Mouse (Mus musculus): ENCODE measurements around the gene Lancl1. TPM values are rescaled to one million over a fixed set of nuclear protein-coding genes. Genes with fewer than 3 reads are reported as not detected.

Lancl1 gene
- total RNA-seq, 1 experiment, result 41.2 TPM

DNA sequence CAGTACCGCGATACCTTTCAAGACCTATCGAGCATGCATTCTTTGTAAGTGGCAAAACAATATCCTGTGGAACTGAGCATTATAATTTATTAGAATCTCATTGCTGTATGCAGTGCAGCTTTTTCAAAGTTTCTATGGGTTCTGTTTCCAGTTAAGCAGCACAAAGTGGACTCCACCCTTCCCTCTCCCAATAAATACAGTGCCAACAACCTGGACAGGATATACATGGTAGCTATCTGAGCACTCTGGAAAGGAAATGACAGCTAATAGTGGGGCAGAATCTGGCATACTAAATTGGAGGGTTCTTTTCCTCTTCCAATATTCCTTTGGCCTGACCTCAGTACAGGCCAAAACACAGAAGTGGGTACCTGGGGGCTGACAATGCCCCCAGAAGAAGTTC, 28.2 kb downstream of the Lancl1 start:
- in situ Hi-C loops (cut with MboI; ENCODE audit: low sequenced_read_pairs in 2 of 2, unreplicated experiment in 2 of 2), result no loop called here
- H3K27ac ChIP-seq (ENCODE audit: insufficient read depth, low read depth, low read length, poor library complexity, severe bottlenecking), result no peak overlapping the region

DNA sequence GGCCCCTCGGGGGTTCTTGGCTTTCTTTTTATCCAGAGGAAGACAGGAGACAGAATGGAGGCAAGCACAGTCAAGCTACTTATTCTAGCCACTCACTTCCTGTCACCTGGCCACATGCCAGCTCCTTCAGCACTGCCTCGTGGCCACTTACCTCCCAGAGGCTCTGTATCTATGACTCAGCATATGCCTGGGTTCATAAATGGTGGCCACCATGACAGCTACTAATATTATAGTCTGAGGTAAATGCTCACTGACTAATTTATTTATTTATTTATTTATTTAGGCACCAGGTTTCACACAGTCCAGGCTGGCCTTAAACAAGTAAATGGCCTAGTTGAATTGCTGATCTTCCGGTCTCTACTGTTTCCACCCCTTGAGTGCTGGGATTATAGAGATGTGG, 35.0 kb downstream of the Lancl1 start:
- Histone ChIP-seq H3K9ac (ENCODE audit: insufficient read depth, low read depth, low read length, poor library complexity, severe bottlenecking) (no peak overlapping the region), H3K27ac (ENCODE audit: insufficient read depth, low read depth, low read length, poor library complexity, severe bottlenecking) (no peak overlapping the region), H3K4me3 (ENCODE audit: insufficient read depth in 1 of 2, low read depth in 1 of 2, low read length in 2 of 2, poor library complexity in 1 of 2, severe bottlenecking in 1 of 2) (no peak overlapping the region), H3K4me1 (ENCODE audit: control insufficient read depth in 2 of 2, insufficient read depth in 2 of 2, low read length in 2 of 2, poor library complexity in 1 of 2) (peaks cover 0 to 3% of the 10 kb centered on the region in 2 experiments; a peak in 1 of 4 replicates), H3K36me3 (ENCODE audit: control insufficient read depth, insufficient read depth, low read length, poor library complexity, severe bottlenecking) (peaks cover 7% of the 10 kb centered on the region), H3K9me3 (ENCODE audit: control insufficient read depth, insufficient read depth, low read depth, low read length) (no peaks in the 10 kb centered on the region)
- in situ Hi-C loops (cut with MboI; ENCODE audit: low sequenced_read_pairs in 2 of 2, unreplicated experiment in 2 of 2), result no loop called here
- DNase-seq (ENCODE audit: low read depth, low spot score), result no peak
- no peak for TF ChIP-seq ZC3H11A (IDR thresholded peaks at IDR 0.05; ENCODE audit: borderline replicate concordance, low read depth, low read length)

More for the DNA sequence above, 28.2 kb downstream of the Lancl1 start:
- H3K9me3 ChIP-seq (ENCODE audit: control insufficient read depth, insufficient read depth, low read depth, low read length), result no peaks in the 10 kb centered on the region
- no peak for DNase-seq (ENCODE audit: low read depth, low spot score)
- no peaks in the 10 kb centered on the region for H3K4me1 ChIP-seq (ENCODE audit: control insufficient read depth in 2 of 2, insufficient read depth in 2 of 2, low read length in 2 of 2, poor library complexity in 1 of 2)
- TF ChIP-seq HCFC1 (IDR thresholded peaks at IDR 0.05; ENCODE audit: borderline replicate concordance, insufficient read depth, low read length), result no peak
- no peak for TF ChIP-seq CHD2 (IDR thresholded peaks at IDR 0.05; ENCODE audit: low read depth, low read length)
- TF ChIP-seq MAFK (IDR thresholded peaks at IDR 0.05; ENCODE audit: insufficient read depth, low read depth, low read length), result no peak
- no peak for TF ChIP-seq ZC3H11A (IDR thresholded peaks at IDR 0.05; ENCODE audit: borderline replicate concordance, low read depth, low read length)
- TF ChIP-seq ZNF384 (IDR thresholded peaks at IDR 0.05; ENCODE audit: low read depth, low read length), result no peak
- no peak overlapping the region for H3K4me3 ChIP-seq (ENCODE audit: insufficient read depth in 1 of 2, low read depth in 1 of 2, low read length in 2 of 2, poor library complexity in 1 of 2, severe bottlenecking in 1 of 2)
- H3K36me3 ChIP-seq (ENCODE audit: control insufficient read depth, insufficient read depth, low read length, poor library complexity, severe bottlenecking), result peaks cover 4% of the 10 kb centered on the region; the same call in 1 of the 2 replicates
- H3K9ac ChIP-seq (ENCODE audit: insufficient read depth, low read depth, low read length, poor library complexity, severe bottlenecking), result no peak overlapping the region

- no peaks in the 10 kb centered on the region for H3K9me3 ChIP-seq (ENCODE audit: control insufficient read depth, insufficient read depth, low read depth, low read length)
- no peak for DNase-seq (ENCODE audit: low read depth, low spot score)
- H3K36me3 ChIP-seq (ENCODE audit: control insufficient read depth, insufficient read depth, low read length, poor library complexity, severe bottlenecking), result peaks cover 6% of the 10 kb centered on the region
- no peak overlapping the region for H3K4me3 ChIP-seq (ENCODE audit: insufficient read depth in 1 of 2, low read depth in 1 of 2, low read length in 2 of 2, poor library complexity in 1 of 2, severe bottlenecking in 1 of 2)
- in situ Hi-C loops (cut with MboI; ENCODE audit: low sequenced_read_pairs in 2 of 2, unreplicated experiment in 2 of 2), result no loop called here
- TF ChIP-seq ZNF384 (IDR thresholded peaks at IDR 0.05; ENCODE audit: low read depth, low read length), result no peak
- no peak for TF ChIP-seq HCFC1 (IDR thresholded peaks at IDR 0.05; ENCODE audit: borderline replicate concordance, insufficient read depth, low read length)
- no peak for TF ChIP-seq ZC3H11A (IDR thresholded peaks at IDR 0.05; ENCODE audit: borderline replicate concordance, low read depth, low read length)
- no peak for TF ChIP-seq CHD2 (IDR thresholded peaks at IDR 0.05; ENCODE audit: low read depth, low read length)
- TF ChIP-seq MAFK (IDR thresholded peaks at IDR 0.05; ENCODE audit: insufficient read depth, low read depth, low read length), result 0 out of 2 replicates have a peak, but pooled peaks have one; percentile 4
- peaks cover 0 to 3% of the 10 kb centered on the region in 2 experiments; a peak in 1 of 4 replicates for H3K4me1 ChIP-seq (ENCODE audit: control insufficient read depth in 2 of 2, insufficient read depth in 2 of 2, low read length in 2 of 2, poor library complexity in 1 of 2)
- no peak overlapping the region for H3K9ac ChIP-seq (ENCODE audit: insufficient read depth, low read depth, low read length, poor library complexity, severe bottlenecking)
- no peak overlapping the region for H3K27ac ChIP-seq (ENCODE audit: insufficient read depth, low read depth, low read length, poor library complexity, severe bottlenecking)
Measured at GRCm38 (mm10) chr1:67002226-67002625, 36.4 kb downstream of the Lancl1 start.

DNA sequence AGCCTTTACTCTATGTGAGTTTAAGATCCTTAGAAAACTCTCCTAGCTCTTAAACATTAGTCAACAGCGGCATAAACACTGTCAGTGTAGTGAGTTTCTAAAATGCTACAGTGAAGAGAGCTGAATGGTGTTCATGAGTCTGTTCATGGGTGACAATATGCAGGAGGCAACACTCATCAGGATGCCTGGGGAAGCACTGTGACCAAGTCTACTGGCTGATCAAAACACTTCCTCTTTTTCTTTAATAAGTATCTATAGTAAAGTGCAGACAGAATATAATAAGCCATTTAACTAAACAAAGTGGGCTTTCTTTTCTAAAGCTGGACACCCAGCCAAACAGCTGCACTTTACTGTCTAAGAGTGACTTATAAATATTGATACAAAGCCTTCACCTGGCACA, 37.3 kb downstream of the Lancl1 start:
- no peak overlapping the region for H3K9ac ChIP-seq (ENCODE audit: insufficient read depth, low read depth, low read length, poor library complexity, severe bottlenecking)
- H3K4me1 ChIP-seq (ENCODE audit: control insufficient read depth in 2 of 2, insufficient read depth in 2 of 2, low read length in 2 of 2, poor library complexity in 1 of 2), result peaks cover 0 to 3% of the 10 kb centered on the region in 2 experiments; a peak in 1 of 4 replicates
- H3K4me3 ChIP-seq (ENCODE audit: insufficient read depth in 1 of 2, low read depth in 1 of 2, low read length in 2 of 2, poor library complexity in 1 of 2, severe bottlenecking in 1 of 2), result no peak overlapping the region
- TF ChIP-seq ZC3H11A (IDR thresholded peaks at IDR 0.05; ENCODE audit: borderline replicate concordance, low read depth, low read length) (no peak), CHD2 (IDR thresholded peaks at IDR 0.05; ENCODE audit: low read depth, low read length) (no peak), MAFK (IDR thresholded peaks at IDR 0.05; ENCODE audit: insufficient read depth, low read depth, low read length) (no peak), ZNF384 (IDR thresholded peaks at IDR 0.05; ENCODE audit: low read depth, low read length) (no peak), HCFC1 (IDR thresholded peaks at IDR 0.05; ENCODE audit: borderline replicate concordance, insufficient read depth, low read length) (no peak)
- no peak for DNase-seq (ENCODE audit: low read depth, low spot score)
- peaks cover 5% of the 10 kb centered on the region for H3K36me3 ChIP-seq (ENCODE audit: control insufficient read depth, insufficient read depth, low read length, poor library complexity, severe bottlenecking)
- in situ Hi-C loops (cut with MboI; ENCODE audit: low sequenced_read_pairs in 2 of 2, unreplicated experiment in 2 of 2), result no loop called here
- H3K9me3 ChIP-seq (ENCODE audit: control insufficient read depth, insufficient read depth, low read depth, low read length), result no peaks in the 10 kb centered on the region
- H3K27ac ChIP-seq (ENCODE audit: insufficient read depth, low read depth, low read length, poor library complexity, severe bottlenecking), result no peak overlapping the region

- H3K36me3 ChIP-seq (ENCODE audit: control insufficient read depth, insufficient read depth, low read length, poor library complexity, severe bottlenecking), result peaks cover 5% of the 10 kb centered on the region
- H3K9ac ChIP-seq (ENCODE audit: insufficient read depth, low read depth, low read length, poor library complexity, severe bottlenecking), result no peak overlapping the region
- no peak overlapping the region for H3K4me3 ChIP-seq (ENCODE audit: insufficient read depth in 1 of 2, low read depth in 1 of 2, low read length in 2 of 2, poor library complexity in 1 of 2, severe bottlenecking in 1 of 2)
- H3K4me1 ChIP-seq (ENCODE audit: control insufficient read depth in 2 of 2, insufficient read depth in 2 of 2, low read length in 2 of 2, poor library complexity in 1 of 2), result peaks cover 0 to 3% of the 10 kb centered on the region in 2 experiments; a peak in 1 of 4 replicates
- in situ Hi-C loops (cut with MboI; ENCODE audit: low sequenced_read_pairs in 2 of 2, unreplicated experiment in 2 of 2), result no loop called here
- no peaks in the 10 kb centered on the region for H3K9me3 ChIP-seq (ENCODE audit: control insufficient read depth, insufficient read depth, low read depth, low read length)
- no peak overlapping the region for H3K27ac ChIP-seq (ENCODE audit: insufficient read depth, low read depth, low read length, poor library complexity, severe bottlenecking)
- no peak for DNase-seq (ENCODE audit: low read depth, low spot score)
- TF ChIP-seq ZNF384 (IDR thresholded peaks at IDR 0.05; ENCODE audit: low read depth, low read length) (no peak), ZC3H11A (IDR thresholded peaks at IDR 0.05; ENCODE audit: borderline replicate concordance, low read depth, low read length) (no peak), CHD2 (IDR thresholded peaks at IDR 0.05; ENCODE audit: low read depth, low read length) (no peak), MAFK (IDR thresholded peaks at IDR 0.05; ENCODE audit: insufficient read depth, low read depth, low read length) (no peak), HCFC1 (IDR thresholded peaks at IDR 0.05; ENCODE audit: borderline replicate concordance, insufficient read depth, low read length) (no peak)
Measured at GRCm38 (mm10) chr1:67000484-67000883, 38.2 kb downstream of the Lancl1 start.

Data from ES-E14 (cell line).